Mouse (Mus musculus): Measurements from ENCODE around the gene Cnot2.

The Cnot2 gene

GRCm38 (mm10) chr10:116475725-116476124, 105.6 kb downstream of the Cnot2 start:
- no peak for DNase-seq (ENCODE audit: low read depth)

DNA sequence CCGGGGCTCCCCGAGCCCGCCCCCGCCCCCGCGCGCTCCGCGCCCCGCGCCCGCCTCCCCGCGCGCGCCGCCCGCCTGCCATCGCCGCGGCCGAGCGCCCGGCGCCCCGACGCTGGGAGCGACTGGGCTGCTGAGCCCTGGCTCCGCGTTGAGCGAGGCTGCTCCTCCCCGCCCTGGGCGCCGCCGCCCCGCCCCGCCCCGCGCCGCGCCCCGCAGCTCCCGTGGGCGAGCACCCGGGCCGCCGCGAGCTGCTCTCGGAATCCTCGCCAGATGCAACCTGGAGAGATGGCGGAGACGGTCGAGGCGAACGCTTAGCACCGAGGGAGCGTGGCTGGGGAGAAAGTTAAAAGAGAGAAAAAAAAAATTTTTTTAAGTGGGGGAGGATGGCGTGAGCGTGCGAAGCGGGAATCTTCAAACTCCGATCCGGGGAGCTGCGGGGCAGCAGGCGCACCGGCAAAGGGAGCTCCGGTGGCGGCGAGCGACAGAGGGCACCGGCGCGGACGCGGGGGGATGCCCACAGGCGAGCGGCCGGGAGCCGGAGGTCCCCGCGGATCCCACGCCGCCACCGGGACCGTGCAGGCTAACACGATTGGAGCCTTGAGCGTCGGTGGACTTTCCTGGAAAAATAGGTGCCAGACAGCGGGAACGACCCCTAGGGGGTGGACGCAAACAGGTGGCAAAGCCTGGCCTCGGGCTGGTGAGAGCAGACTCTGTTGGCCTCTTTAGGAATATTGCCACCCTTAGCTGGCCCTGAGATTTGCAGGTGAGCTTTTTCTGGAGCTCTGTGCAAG, 107.4 kb downstream of the Cnot2 start, which contains the start of gene Kcnmb4:
Gene Kcnmb4, minus strand, starts transcription at position 120 of the 791 bp plus-strand sequence.
- DNase-seq (ENCODE audit: low read depth): no peak

GRCm38 (mm10) chr10:116473071-116473758, 108.1 kb downstream of the Cnot2 start:
- DNase-seq (ENCODE audit: low read depth): no peak

GRCm38 (mm10) chr10:116472579-116472978, 108.7 kb downstream of the Cnot2 start:
- DNase-seq (ENCODE audit: low read depth): no peak

DNA sequence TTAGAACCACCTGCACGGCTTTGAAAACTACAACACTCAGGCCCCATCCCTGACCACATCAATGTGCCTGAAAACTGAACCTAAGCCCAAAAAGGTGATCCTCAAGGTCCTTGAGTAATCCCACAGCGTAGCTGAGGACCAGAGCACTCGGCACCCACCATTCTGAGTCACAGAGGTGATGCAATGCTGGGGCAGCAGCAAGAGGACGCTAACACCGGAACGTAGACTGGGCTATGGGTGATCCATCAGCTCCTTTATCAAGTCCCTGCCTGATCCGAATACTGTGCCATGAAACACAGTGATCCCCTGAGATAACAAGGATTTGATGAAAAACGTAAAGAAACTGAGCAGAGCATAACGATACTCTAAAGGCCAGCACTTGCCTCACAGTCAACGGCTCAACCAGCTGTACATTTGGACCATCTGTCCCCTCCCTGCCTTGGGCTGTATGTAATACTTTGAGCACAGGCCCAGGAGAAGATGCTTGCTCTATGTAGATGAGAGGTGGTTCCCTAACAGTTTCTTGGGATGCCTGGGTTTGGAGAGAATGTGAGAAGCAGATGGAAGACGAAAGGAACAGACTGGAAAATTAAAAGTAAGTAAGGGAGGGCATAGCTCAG, 110.9 kb downstream of the Cnot2 start:
- no peak for DNase-seq (ENCODE audit: low read depth)

DNA sequence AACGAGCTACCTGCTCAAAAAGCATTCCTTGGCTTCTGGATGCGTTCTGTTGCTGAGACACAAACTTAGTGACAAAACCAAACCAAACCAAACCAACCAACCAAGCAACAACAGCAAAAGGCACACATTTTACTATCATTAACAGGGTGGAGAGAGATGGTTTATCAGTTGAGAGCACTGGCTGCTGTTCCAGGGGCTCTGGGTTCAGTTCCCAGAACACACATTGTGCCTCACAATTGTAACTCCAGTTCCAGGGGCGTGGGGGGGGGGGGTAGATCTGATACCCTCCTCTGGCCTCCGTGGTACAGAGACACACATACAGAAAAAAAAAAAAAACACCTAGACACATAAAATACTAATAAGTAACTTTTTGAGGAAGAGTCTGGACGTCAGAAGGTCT, 113.2 kb downstream of the Cnot2 start:
- no peak for DNase-seq (ENCODE audit: low read depth)

GRCm38 (mm10) chr10:116463753-116464345, 117.5 kb downstream of the Cnot2 start:
- no peak for DNase-seq (ENCODE audit: low read depth)

- DNase-seq (ENCODE audit: low read depth): no peak
Observed at GRCm38 (mm10) chr10:116461443-116461842, 119.9 kb downstream of the Cnot2 start.

- no peak for DNase-seq (ENCODE audit: low read depth)
Observed at GRCm38 (mm10) chr10:116458786-116459185, 122.5 kb downstream of the Cnot2 start.

GRCm38 (mm10) chr10:116452771-116453170, 128.5 kb downstream of the Cnot2 start:
- no peak for DNase-seq (ENCODE audit: low read depth)

DNA sequence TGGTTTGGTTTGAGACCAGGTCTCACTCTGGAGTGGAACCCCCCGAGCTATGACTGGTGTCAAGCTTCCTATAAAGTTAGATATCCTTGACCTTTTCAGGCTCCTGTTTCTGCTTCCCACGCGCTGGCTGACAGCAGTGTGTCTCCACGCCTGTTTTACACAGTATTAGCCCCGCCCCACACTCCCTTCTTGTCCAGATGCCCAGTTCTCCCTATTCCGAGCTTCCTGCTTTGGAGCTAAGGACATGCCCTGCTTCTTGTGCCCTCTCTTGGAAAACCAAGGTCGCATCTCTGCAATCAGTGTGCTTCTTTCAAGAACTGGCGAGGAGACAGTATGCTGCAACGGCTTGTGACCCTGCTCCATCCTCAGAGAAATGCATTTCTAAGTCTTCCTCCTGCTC, 130.7 kb downstream of the Cnot2 start:
- no peak for DNase-seq (ENCODE audit: low read depth)

DNA sequence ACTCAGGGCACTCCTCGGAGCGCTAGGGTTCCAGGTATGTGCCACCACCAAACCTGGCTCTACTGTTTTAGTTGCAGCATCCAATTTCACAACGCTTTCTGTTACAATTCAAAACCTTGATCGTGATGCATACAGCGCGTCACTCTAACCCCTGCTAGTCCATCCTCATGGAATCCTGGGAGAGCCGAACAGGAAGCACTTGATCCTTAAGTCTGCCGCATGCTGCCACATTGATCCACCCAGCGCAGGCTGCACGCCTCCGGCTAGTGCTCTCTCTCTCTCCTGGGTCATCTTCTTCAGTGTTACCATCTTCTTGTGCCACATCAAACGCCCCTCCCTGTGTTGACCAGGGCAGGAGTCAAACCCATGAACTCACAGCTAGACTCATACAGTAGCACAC, 133.1 kb downstream of the Cnot2 start:
- DNase-seq (ENCODE audit: low read depth): no peak

GRCm38 (mm10) chr10:116447176-116447575, 134.1 kb downstream of the Cnot2 start:
- DNase-seq (ENCODE audit: low read depth): no peak

DNA sequence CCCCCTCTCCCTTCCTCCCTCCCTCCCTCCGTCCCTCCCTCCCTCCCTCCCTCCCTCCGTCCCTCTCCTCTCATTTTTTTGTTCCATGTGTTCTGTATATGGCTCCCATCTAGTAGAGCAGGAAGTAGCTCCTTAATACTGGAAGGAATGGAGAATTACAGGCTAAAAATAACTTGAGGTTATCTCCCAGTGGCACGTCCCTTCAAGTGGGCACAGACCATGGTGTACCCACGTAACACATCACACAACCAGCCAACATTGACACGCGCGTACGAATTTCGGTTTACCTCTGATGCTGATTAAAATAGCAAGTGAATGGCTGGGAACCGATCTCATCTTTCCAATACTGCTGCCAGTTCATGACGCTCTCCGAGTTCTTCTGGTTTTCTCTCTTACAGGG, 135.3 kb downstream of the Cnot2 start:
- DNase-seq (ENCODE audit: low read depth): no peak

GRCm38 (mm10) chr10:116444826-116445225, 136.5 kb downstream of the Cnot2 start:
- no peak for DNase-seq (ENCODE audit: low read depth)

DNA sequence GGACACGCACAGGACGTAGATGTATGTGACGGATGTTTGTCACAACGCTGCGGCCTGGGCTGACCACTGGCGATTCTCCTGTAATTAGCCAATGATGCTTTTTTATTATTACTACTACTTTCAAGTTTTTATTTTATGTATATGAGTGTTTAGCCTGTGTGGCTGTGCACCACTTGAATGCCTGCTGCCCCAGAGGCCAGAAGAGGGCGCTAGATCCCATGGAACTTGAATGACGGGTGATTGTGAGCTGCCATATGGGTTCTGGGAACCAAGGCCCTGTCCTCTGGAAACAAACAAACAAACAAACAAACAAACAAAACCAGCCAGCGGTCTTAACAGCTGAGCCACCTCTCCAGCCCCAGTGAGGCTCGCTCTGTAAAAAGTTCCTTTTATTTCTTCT, 136.9 kb downstream of the Cnot2 start:
- no peak for DNase-seq (ENCODE audit: low read depth)

DNA sequence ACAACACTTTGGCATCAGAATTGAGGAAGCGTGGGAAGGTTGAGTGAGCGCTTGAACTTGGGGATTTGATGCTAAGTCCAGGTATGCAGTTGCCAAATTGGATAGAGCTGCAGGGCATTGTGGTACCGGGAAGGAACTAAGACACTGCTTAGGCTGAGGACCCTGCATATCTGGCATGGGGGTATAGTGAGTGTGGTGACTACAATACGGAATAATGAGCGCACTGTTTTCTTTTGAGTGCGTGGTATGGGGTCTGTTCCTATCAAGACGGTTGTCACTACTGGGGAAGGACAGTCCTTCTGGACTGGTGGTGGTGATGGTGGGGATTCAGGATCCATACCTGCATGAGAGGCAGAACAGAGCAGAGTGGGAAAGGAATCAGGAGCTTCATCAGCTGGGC, 140.4 kb downstream of the Cnot2 start:
- DNase-seq (ENCODE audit: low read depth): no peak

DNA sequence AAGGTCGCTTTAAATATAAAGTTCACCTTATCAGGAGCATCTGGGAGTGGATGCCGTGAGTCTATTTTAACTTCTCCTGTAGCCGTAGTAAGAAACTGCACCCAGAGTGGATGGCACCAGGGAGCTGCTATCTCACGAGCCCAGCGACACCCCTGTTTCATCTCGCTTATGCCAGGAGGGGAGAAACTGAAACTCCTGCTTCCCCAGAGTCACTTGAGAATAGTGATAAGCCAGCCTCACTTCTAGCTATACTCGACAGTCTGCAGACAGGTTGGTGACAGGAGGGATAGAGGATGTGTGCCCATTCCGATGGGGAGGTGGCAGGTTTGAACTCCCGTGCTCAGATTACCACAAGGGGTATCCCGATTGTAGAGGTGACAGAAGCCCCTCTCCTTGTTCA, 141.2 kb downstream of the Cnot2 start:
- DNase-seq (ENCODE audit: low read depth): no peak

DNA sequence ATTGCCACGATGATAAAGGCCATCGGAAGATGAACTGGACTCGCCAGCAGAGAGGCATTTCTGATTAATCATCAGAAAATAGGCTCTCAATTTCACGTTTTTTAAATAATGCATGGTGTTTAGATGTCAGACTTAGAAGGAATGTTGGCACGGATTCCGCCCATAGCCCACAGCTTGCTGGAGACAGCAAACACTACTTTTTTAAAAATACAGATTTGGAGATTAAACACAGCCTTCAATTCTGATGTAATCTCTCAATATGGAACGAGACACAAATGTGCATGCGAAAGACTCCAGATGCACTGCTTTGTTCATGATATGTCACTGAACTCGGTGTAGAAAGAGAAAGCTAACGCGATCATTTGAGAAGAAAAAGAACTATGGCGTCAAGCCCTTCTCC, 145.9 kb downstream of the Cnot2 start:
- DNase-seq (ENCODE audit: low read depth): no peak

Data from fibroblast of lung, adult 2 months (primary cell).